Mouse (Mus musculus): Measurements from ENCODE around the gene Cpsf4l.

- TF ChIP-seq CTCF (IDR thresholded peaks at IDR 0.05; ENCODE audit: low read depth): no peak
- no peak for TF ChIP-seq EP300 (IDR thresholded peaks at IDR 0.05; ENCODE audit: low read depth)
Observed at GRCm38 (mm10) chr11:113668857-113669256, 41.0 kb downstream of the Cpsf4l start.

All from heart, postnatal 0 days (tissue).